Mouse (Mus musculus): Measurements from ENCODE around the gene Exd1. TPM values are rescaled to one million over a fixed set of nuclear protein-coding genes. Genes with fewer than 3 reads are reported as not detected.
"Not testable (repeated sequence)": the region's sequence is repeated elsewhere in the genome, so short reads cannot be mapped to it uniquely, and the experiment has no call there.

Exd1 gene
- polyA plus RNA-seq, 1 experiment from 2014 or later, result 0.59 TPM

- WGBS, result 48% methylated on average over 4 of the region's 4 CpGs
- no peak overlapping the region for H3K9ac ChIP-seq (replicated peaks)
- H3K4me1 ChIP-seq, result no peaks in the 10 kb centered on the region
- no peak overlapping the region for H3K27ac ChIP-seq (replicated peaks)
- no peaks in the 10 kb centered on the region for H3K36me3 ChIP-seq
- no peak overlapping the region for H3K4me2 ChIP-seq
- no peaks in the 10 kb centered on the region for H3K9me3 ChIP-seq (replicated peaks)
- H3K4me3 ChIP-seq (replicated peaks), result no peak overlapping the region
- no peak for ATAC-seq (ENCODE audit: low FRiP score)
- H3K27me3 ChIP-seq (replicated peaks), result no peaks in the 10 kb centered on the region
These were observed 22.0 kb downstream of the Exd1 start for GRCm38 (mm10) chr2:119525422-119525821.

DNA sequence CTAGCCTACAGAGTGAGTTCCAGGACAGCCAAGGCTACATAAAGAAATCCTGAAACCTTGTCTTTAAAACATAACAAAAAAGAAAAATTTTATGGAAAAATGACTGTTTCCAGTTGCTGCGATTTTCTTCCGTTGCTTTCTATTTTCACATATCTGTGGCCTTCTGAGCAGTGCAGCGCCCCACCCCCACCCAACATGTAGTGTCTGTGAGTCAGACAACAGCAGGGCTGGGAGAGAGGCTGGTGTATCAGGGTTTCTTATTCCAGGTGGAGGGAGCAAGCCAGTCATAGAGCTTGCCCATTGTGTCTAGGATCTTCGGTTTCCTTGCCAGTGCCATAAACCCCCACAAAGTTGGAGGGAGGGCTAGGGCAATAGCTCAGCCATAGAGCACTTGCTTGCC is 23.6 kb downstream of the Exd1 start:
- Histone ChIP-seq H3K36me3 (no peaks in the 10 kb centered on the region), H3K4me1 (no peaks in the 10 kb centered on the region), H3K9ac (replicated peaks) (no peak overlapping the region), H3K4me3 (replicated peaks) (no peak overlapping the region), H3K27me3 (replicated peaks) (no peaks in the 10 kb centered on the region), H3K27ac (replicated peaks) (no peak overlapping the region), H3K9me3 (replicated peaks) (no peaks in the 10 kb centered on the region), H3K4me2 (no peak overlapping the region)
- no peak for ATAC-seq (ENCODE audit: low FRiP score)
- WGBS, result 67% methylated on average over 4 of the region's 4 CpGs

DNA sequence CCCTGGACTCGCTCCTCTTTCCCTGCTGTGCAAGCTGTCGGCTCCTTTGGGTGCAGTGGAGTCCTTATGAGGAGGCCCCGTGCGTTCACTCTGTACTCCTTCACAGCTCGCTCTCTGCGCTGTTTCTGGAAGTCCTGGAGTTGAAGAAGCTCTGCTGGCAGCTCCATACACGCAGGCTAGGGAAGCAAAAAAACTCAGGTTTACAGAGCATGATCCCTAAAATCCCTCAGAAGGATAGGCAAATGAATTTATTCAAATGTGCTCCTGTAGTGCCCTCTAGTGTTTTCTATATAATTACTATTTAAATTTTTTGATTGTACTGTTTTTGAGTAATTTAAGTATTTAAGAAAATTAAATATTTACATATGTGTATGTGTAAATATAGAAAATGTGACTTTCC is 26.9 kb downstream of the Exd1 start:
- H3K4me1 ChIP-seq, result no peaks in the 10 kb centered on the region
- 76% methylated on average over 7 of the region's 7 CpGs for WGBS
- H3K36me3 ChIP-seq, result no peaks in the 10 kb centered on the region
- H3K27ac ChIP-seq (replicated peaks), result no peak overlapping the region
- no peaks in the 10 kb centered on the region for H3K9me3 ChIP-seq (replicated peaks)
- H3K4me3 ChIP-seq (replicated peaks), result no peak overlapping the region
- ATAC-seq (ENCODE audit: low FRiP score), result no peak
- no peak overlapping the region for H3K4me2 ChIP-seq
- no peaks in the 10 kb centered on the region for H3K27me3 ChIP-seq (replicated peaks)
- no peak overlapping the region for H3K9ac ChIP-seq (replicated peaks)

DNA sequence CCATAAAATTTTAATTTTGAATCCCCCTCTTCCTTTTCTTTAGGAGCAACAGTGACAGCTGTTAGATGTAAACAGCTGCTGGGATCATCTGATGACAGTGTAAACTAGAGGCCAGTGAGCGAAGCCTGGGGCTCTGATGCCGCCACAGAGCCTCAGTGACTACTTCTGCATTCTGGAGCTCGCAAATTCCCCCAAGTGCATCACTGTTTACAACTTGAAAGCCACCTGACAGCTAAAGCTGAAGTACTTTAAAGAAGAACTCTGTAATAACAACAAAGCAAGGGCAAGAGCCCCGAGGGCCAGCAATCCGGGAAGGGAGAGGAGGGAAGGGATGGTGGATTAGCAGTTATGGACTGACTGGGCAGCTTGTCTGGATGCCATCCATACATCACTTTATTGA is 30.6 kb downstream of the Exd1 start:
- Histone ChIP-seq H3K9ac (replicated peaks) (no peak overlapping the region), H3K9me3 (replicated peaks) (no peaks in the 10 kb centered on the region), H3K36me3 (no peaks in the 10 kb centered on the region), H3K4me2 (no peak overlapping the region), H3K27me3 (replicated peaks) (no peaks in the 10 kb centered on the region), H3K4me3 (replicated peaks) (no peak overlapping the region), H3K4me1 (no peaks in the 10 kb centered on the region), H3K27ac (replicated peaks) (no peak overlapping the region)
- 62% methylated on average over 5 of the region's 5 CpGs for WGBS
- no peak for ATAC-seq (ENCODE audit: low FRiP score)

DNA sequence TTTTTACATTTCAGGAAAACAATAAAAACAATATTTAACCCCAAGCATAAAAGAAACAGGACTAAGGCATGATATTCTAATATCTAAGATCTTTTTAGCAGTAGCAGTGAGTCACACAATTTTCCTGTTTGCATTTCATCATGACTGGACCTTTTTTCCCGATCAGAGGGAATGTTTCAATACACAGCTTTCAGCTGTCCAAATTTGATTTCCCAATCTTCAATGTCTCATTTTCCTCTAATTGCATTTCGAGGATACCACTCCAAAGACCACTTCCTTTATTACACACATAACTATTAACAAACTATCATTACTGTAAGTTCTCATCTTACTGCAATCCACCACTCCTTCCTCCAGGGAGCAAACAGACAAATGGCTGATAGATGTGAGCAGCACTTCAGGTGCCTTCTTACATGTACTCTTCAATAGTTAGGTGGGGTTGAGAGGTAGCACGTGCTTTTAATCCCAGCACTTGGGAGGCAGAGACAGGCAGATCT is 33.4 kb downstream of the Exd1 start:
- no peak overlapping the region for H3K4me3 ChIP-seq (replicated peaks)
- 84% methylated on average over 3 of the region's 3 CpGs for WGBS
- no peak overlapping the region for H3K4me2 ChIP-seq
- H3K27ac ChIP-seq (replicated peaks), result no peak overlapping the region
- H3K9ac ChIP-seq (replicated peaks), result no peak overlapping the region
- no peaks in the 10 kb centered on the region for H3K27me3 ChIP-seq (replicated peaks)
- no peaks in the 10 kb centered on the region for H3K36me3 ChIP-seq
- no peak for ATAC-seq (ENCODE audit: low FRiP score)
- H3K9me3 ChIP-seq (replicated peaks), result no peaks in the 10 kb centered on the region
- H3K4me1 ChIP-seq, result no peaks in the 10 kb centered on the region

GRCm38 (mm10) chr2:119512292-119512691 is 35.1 kb downstream of the Exd1 start:
- no peak overlapping the region for H3K9ac ChIP-seq (replicated peaks)
- H3K27ac ChIP-seq (replicated peaks), result no peak overlapping the region
- no peak overlapping the region for H3K4me2 ChIP-seq
- no peaks in the 10 kb centered on the region for H3K36me3 ChIP-seq
- no peak overlapping the region for H3K4me3 ChIP-seq (replicated peaks)
- WGBS, result 85% methylated on average over 3 of the region's 3 CpGs
- ATAC-seq (ENCODE audit: low FRiP score), result no peak
- H3K4me1 ChIP-seq, result no peaks in the 10 kb centered on the region
- H3K9me3 ChIP-seq (replicated peaks), result no peaks in the 10 kb centered on the region
- H3K27me3 ChIP-seq (replicated peaks), result no peaks in the 10 kb centered on the region

DNA sequence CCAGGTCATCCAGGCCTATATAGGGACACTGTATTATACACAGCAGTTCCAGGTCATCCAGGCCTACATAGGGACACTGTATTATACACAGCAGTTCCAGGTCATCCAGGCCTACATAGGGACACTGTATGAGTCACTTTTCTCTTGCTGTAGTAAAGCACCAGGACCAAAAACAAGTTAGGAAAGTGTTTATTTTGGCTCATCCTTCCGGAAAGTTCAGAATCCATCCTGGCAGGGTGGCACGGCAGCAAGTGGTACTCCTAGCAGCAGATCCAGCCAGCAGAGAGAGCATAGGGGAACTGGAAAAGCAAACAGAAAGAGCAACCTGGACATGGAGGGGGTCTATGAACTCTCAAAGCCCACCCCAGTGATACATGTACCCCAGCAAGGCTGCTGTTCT is 36.6 kb downstream of the Exd1 start:
- no peak overlapping the region for H3K9ac ChIP-seq (replicated peaks)
- 87% methylated on average over 2 of the region's 2 CpGs for WGBS
- H3K27me3 ChIP-seq (replicated peaks), result no peaks in the 10 kb centered on the region
- no peaks in the 10 kb centered on the region for H3K9me3 ChIP-seq (replicated peaks)
- H3K4me3 ChIP-seq (replicated peaks), result no peak overlapping the region
- H3K36me3 ChIP-seq, result no peaks in the 10 kb centered on the region
- H3K4me1 ChIP-seq, result no peaks in the 10 kb centered on the region
- no peak for ATAC-seq (ENCODE audit: low FRiP score)
- H3K4me2 ChIP-seq, result no peak overlapping the region
- H3K27ac ChIP-seq (replicated peaks), result no peak overlapping the region

DNA sequence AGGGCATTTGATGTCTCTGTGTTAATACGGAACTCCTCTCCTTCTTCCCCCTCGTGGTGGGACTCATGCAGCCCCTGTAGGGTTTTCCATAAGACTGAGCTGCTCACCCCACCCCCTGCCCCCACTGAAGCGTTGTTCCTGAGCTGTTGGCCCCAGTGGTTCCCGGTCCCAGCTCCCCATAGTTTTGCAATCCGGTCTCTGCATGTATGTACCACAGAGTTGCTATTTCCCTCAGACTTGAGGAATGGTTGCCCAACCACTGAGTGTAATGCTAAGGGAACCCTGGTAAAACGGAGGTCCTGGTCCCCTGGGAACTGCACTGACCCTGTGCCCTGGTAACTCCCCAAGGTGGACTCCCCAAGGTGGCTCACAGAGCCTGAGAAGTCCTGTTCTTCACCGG is 38.9 kb downstream of the Exd1 start:
- WGBS, result 66% methylated on average over 7 of the region's 7 CpGs

GRCm38 (mm10) chr2:119507108-119507507 is 40.3 kb downstream of the Exd1 start:
- ATAC-seq (ENCODE audit: low FRiP score), result no peak
- Histone ChIP-seq H3K4me3 (replicated peaks) (no peak overlapping the region), H3K36me3 (no peaks in the 10 kb centered on the region), H3K9ac (replicated peaks) (no peak overlapping the region), H3K4me1 (no peaks in the 10 kb centered on the region), H3K27ac (replicated peaks) (no peak overlapping the region), H3K27me3 (replicated peaks) (no peaks in the 10 kb centered on the region), H3K9me3 (replicated peaks) (no peaks in the 10 kb centered on the region), H3K4me2 (no peak overlapping the region)

More for the DNA sequence above, 38.9 kb downstream of the Exd1 start:
- ATAC-seq (ENCODE audit: low FRiP score); H3K4me2 ChIP-seq; H3K4me3 ChIP-seq (replicated peaks); H3K36me3 ChIP-seq; H3K9me3 ChIP-seq (replicated peaks); H3K4me1 ChIP-seq; H3K27ac ChIP-seq (replicated peaks); H3K27me3 ChIP-seq (replicated peaks); H3K9ac ChIP-seq (replicated peaks): not testable (repeated sequence)

- Histone ChIP-seq H3K4me2 (no peak overlapping the region), H3K9me3 (replicated peaks) (no peaks in the 10 kb centered on the region), H3K27me3 (replicated peaks) (0 out of 2 replicates have a peak, but pooled peaks cover 2% of the 10 kb centered on the region), H3K27ac (replicated peaks) (no peak overlapping the region), H3K4me1 (no peaks in the 10 kb centered on the region), H3K9ac (replicated peaks) (no peak overlapping the region), H3K36me3 (no peaks in the 10 kb centered on the region), H3K4me3 (replicated peaks) (no peak overlapping the region)
- WGBS, result 89% methylated on average over 2 of the region's 2 CpGs
- no peak for ATAC-seq (ENCODE audit: low FRiP score)
These were observed 46.3 kb downstream of the Exd1 start for GRCm38 (mm10) chr2:119500965-119501652.

DNA sequence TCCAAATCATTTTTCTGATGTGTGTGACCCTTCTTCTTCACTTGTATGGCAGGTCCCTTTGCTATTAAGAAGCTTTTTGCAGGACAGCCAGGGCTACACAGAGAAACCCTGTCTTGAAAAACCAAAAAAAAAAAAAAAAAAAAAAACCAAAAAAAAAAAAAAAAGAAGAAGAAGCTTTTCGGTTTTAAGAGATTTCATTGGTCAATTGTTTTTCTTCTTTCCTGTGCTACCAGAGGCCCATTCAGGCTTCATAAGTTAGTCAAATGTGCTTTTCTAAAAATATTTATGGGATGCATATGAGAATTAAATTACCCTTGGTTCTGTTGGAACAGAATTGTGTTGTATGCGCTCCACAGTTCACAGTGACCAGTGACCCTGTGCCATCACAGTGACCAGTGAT is 48.6 kb downstream of the Exd1 start:
- Histone ChIP-seq H3K4me2 (no peak overlapping the region), H3K9me3 (replicated peaks) (no peaks in the 10 kb centered on the region), H3K36me3 (no peaks in the 10 kb centered on the region), H3K27ac (replicated peaks) (no peak overlapping the region), H3K27me3 (replicated peaks) (0 out of 2 replicates have a peak, but pooled peaks cover 2% of the 10 kb centered on the region), H3K4me3 (replicated peaks) (no peak overlapping the region), H3K9ac (replicated peaks) (no peak overlapping the region), H3K4me1 (no peaks in the 10 kb centered on the region)
- WGBS, result 85% methylated on average over 2 of the region's 2 CpGs
- ATAC-seq (ENCODE audit: low FRiP score), result no peak

- WGBS, result 89% methylated on average over 2 of the region's 2 CpGs
These were observed 51.3 kb downstream of the Exd1 start for GRCm38 (mm10) chr2:119496082-119496481.

More at GRCm38 (mm10) chr2:119496082-119496481, 51.3 kb downstream of the Exd1 start:
- Histone ChIP-seq H3K36me3 (no peaks in the 10 kb centered on the region), H3K4me3 (replicated peaks) (no peak overlapping the region), H3K27me3 (replicated peaks) (no peaks in the 10 kb centered on the region), H3K9ac (replicated peaks) (no peak overlapping the region), H3K4me1 (no peaks in the 10 kb centered on the region), H3K4me2 (no peak overlapping the region), H3K27ac (replicated peaks) (no peak overlapping the region), H3K9me3 (replicated peaks) (no peaks in the 10 kb centered on the region)
- no peak for ATAC-seq (ENCODE audit: low FRiP score)
